Mouse (Mus musculus): ENCODE results near the gene Gm20867.
"Not testable (repeated sequence)": the region's sequence is repeated elsewhere in the genome, so short reads cannot be mapped to it uniquely, and the experiment has no call there.

Gene Gm20867

GRCm38 (mm10) chrY:77963104-77963503 lies at the start of gene Gm20867:
TSS of gene Gm20867 (minus strand) at chrY:77963204.
- not testable (repeated sequence) for DNase-seq (ENCODE audit: low spot score in 2 of 2)
